Mouse (Mus musculus) liver, postnatal 0 days (tissue): ENCODE results near the gene Krt34. TPM values are rescaled to one million over a fixed set of nuclear protein-coding genes. Genes with fewer than 3 reads are reported as not detected.

Source experiments
- ATAC-seq: fragments of 200-750 bp; cut with Nextera tagmentation; 2 replicates; pipeline ENCODE4 v1.8.0; 2017; ENCODE audit warnings: mild to moderate bottlenecking, moderate library complexity
- DNase-seq: peaks from one replicate; pipeline ENCODE4 v3.0.0-alpha.2; 2016
- H3K27ac ChIP-seq: fragments of 300-500 bp; sonication (generic); 2 replicates; pipeline ENCODE4 v1.5.1; 2014; ENCODE audit warnings: antibody characterized with exemption, moderate library complexity, mild to moderate bottlenecking, low read depth
- H3K27me3 ChIP-seq: fragments of 300-500 bp; sonication (generic); 2 replicates; pipeline ENCODE4 v1.6.1; 2014; ENCODE audit warnings: low read length, control low read depth, mixed read lengths; ENCODE audit not compliant: insufficient read depth
- H3K36me3 ChIP-seq: fragments of 300-500 bp; sonication (generic); replicated peaks from 2 replicates; pipeline ENCODE4 v1.6.1; 2014; ENCODE audit warnings: mild to moderate bottlenecking, control low read depth, low read length, moderate library complexity, mixed read lengths; ENCODE audit not compliant: insufficient read depth
- H3K4me1 ChIP-seq: fragments of 300-500 bp; sonication (generic); 2 replicates; pipeline ENCODE4 v1.6.1; 2014; ENCODE audit warnings: antibody characterized with exemption, mild to moderate bottlenecking, control low read depth; ENCODE audit not compliant: insufficient read depth
- H3K4me2 ChIP-seq: fragments of 300-500 bp; sonication (generic); 2 replicates; pipeline ENCODE4 v1.6.1; 2014; ENCODE audit warnings: low read depth, mild to moderate bottlenecking, low read length, moderate library complexity, mixed read lengths
- H3K4me3 ChIP-seq: fragments of 300-500 bp; sonication (generic); 2 replicates; pipeline ENCODE4 v1.5.1; 2014; ENCODE audit warnings: low read depth, low read length
- H3K9ac ChIP-seq: fragments of 300-500 bp; sonication (generic); replicated peaks from 2 replicates; pipeline ENCODE4 v1.6.1; 2014; ENCODE audit warnings: mild to moderate bottlenecking, moderate library complexity
- H3K9me3 ChIP-seq: fragments of 300-500 bp; sonication (generic); 2 replicates; pipeline ENCODE4 v1.6.1; 2016; ENCODE audit warnings: mild to moderate bottlenecking, control low read depth, low read length, mixed read lengths
- CTCF ChIP-seq: sonication (generic); IDR thresholded peaks from 2 replicates; pipeline ENCODE4 v1.5.1; 2016; ENCODE audit warnings: antibody characterized with exemption, low read depth
- EP300 ChIP-seq: IDR thresholded peaks from 2 replicates; pipeline ENCODE4 v1.6.1; 2016; ENCODE audit warnings: antibody characterized with exemption, low read depth, mild to moderate bottlenecking
- WGBS: fragments of 180-500 bp; shearing (Covaris S2); extraction: QIAGEN DNeasy Blood & Tissue Kit; methylation state at CpG from one replicate; pipeline ENCODE4 v1.1.7; 2014; ENCODE audit not compliant: insufficient replicate concordance; 5-methylcytosine and 5-hydroxymethylcytosine counted together
- polyA plus RNA-seq: library from polyadenylated mRNA; unstranded; fragments of >200 nt; fragmentation: Nextera tagmentation; extraction: Ambion mirVana; gene quantifications from 2 replicates; pipeline ENCODE4 v1.2.1, GENCODE M21; 2015

Gene Krt34
- polyA plus RNA-seq, 1 experiment from 2014 or later = not detected

DNA sequence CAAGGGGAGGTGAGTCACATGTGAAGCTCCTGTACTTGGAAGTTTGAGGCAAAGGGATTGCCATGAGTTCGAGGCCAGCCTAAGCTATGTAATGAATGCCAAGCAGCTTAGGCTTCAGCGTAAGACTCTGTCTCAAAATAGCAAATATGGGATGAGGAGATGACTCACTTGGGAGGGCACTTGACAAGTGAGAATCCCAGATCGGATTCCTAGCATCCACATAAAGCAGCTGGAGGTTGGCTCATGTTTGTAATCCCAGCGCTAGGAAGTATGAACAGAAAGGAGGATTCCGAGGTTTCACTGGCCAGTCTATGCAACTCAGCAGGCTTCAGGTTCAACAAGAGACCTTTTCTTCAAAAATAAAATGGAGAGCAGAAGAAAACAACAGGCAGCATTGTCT lies 19.9 kb downstream of the Krt34 start:
- H3K4me3 ChIP-seq = no peak overlapping the region
- no peak for ATAC-seq
- no peaks in the 10 kb centered on the region for H3K4me1 ChIP-seq
- 63% methylated on average over 5 of the region's 5 CpGs for WGBS
- H3K27me3 ChIP-seq = no peaks in the 10 kb centered on the region
- no peak overlapping the region for H3K4me2 ChIP-seq
- H3K36me3 ChIP-seq = no peaks in the 10 kb centered on the region
- no peak for TF ChIP-seq CTCF
- TF ChIP-seq EP300 = no peak
- no peak overlapping the region for H3K27ac ChIP-seq
- H3K9ac ChIP-seq = no peak overlapping the region
- H3K9me3 ChIP-seq = no peaks in the 10 kb centered on the region
- DNase-seq = no peak

DNA sequence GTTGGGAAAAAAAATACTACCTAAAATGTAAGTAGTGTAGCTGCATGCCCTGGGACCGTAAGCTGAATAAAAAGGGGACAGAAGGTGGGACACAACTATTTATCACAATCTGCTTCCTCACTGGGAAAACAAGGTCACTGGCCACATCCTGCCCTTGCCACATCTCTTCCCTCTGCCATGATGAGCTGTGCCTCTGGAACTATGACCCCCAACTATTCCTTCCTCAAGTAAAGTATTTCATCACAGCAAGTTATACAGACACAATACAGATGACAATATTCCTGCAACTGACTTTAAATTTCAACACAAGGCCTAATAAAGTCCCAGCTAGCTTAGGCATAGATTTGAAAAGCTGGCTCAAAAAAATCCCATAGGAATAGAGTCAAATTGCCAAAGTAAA lies 21.9 kb downstream of the Krt34 start:
- DNase-seq (no peak), ATAC-seq (no peak)
- TF ChIP-seq EP300 (no peak), CTCF (no peak)
- Histone ChIP-seq H3K4me2 (no peak overlapping the region), H3K9me3 (no peaks in the 10 kb centered on the region), H3K4me1 (no peaks in the 10 kb centered on the region), H3K36me3 (no peaks in the 10 kb centered on the region), H3K27ac (no peak overlapping the region), H3K9ac (no peak overlapping the region), H3K27me3 (no peaks in the 10 kb centered on the region), H3K4me3 (no peak overlapping the region)
- WGBS = 68% methylated on average over 1 of the region's 1 CpGs

DNA sequence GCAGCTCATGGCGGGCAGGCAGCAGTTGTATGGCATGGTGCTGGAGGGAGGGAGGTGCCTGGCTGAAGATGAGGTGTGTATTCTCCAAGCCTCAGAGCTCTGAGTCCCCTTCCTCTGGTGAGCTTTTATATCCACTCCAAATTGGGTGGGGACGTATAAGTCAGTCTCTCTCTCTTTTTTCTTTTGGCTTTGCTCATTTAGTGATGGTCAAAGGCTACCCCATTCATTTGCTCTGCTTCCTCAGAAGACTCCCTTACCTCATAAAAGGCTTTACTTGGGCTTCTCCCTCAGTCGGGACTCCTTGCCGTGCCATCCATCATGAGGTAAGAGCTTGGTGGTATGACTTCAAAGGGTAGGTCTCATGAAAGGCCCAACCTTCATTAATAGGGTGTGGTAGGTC lies 25.2 kb downstream of the Krt34 start, which contains the start of gene Krt33a:
Gene Krt33a (minus strand): TSS at position 101 of the 400 bp plus-strand sequence.
- 71% methylated on average over 4 of the region's 4 CpGs for WGBS
- no peak for TF ChIP-seq EP300
- TF ChIP-seq CTCF = no peak
- no peak within 1 kb of the TSS for H3K9ac ChIP-seq

DNA sequence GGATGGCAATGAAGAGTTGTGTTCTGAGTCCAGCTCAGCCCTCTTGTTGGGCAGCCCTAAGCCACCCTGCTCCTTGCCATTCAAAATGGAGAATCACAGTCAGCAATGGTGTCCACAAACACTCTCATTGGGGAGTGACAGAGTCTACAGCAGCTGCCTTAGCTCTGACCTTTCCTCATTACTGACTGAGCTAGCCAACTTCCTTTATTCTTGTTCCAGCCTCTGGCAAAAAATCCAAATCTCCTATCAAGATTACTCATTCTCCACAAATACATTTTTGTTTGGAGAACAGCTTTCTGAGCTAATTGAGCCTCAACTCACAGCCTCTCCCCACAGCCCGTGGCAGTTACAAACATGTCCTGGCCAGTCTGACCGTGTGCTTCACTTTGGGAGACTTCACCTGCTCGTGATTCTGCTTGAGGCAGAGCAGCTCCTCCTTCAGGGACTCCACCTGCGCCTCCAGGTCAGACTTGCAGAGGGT lies 27.6 kb downstream of the Krt34 start:
- 49% methylated on average over 4 of the region's 4 CpGs for WGBS
- no peaks in the 10 kb centered on the region for H3K4me1 ChIP-seq
- ATAC-seq = no peak
- no peak overlapping the region for H3K27ac ChIP-seq
- no peak overlapping the region for H3K4me3 ChIP-seq
- no peaks in the 10 kb centered on the region for H3K36me3 ChIP-seq
- H3K4me2 ChIP-seq = no peak overlapping the region
- TF ChIP-seq CTCF (no peak), EP300 (no peak)
- no peaks in the 10 kb centered on the region for H3K9me3 ChIP-seq
- no peak for DNase-seq
- H3K27me3 ChIP-seq = no peaks in the 10 kb centered on the region
- no peak overlapping the region for H3K9ac ChIP-seq

More for the DNA sequence above, 25.2 kb downstream of the Krt34 start, which contains the start of gene Krt33a:
- Histone ChIP-seq H3K4me1 (no peaks in the 10 kb centered on the region), H3K27ac (no peak within 1 kb of the TSS), H3K4me3 (no peak within 1 kb of the TSS), H3K4me2 (no peak within 1 kb of the TSS), H3K27me3 (no peaks in the 10 kb centered on the region), H3K36me3 (no peaks in the 10 kb centered on the region), H3K9me3 (no peaks in the 10 kb centered on the region)
- ATAC-seq (no peak), DNase-seq (no peak)

DNA sequence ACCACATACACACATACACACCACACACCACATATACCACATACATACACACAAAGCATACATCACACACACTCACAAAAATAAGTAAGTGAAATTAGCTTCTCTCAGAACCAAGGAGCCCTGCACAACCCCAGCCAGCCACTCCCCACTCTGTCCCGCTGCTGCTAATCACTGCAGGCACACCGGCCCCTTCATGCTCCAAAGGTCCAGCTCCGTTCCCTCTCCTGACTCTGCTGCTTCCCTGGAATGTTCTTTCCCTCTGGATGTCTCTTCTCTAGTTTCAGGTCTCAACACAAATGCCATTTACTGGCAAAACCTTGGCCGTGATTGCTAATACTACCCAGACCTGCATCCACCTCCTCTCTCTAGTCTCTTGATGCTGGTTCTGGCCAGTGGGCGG lies 30.7 kb downstream of the Krt34 start:
- Histone ChIP-seq H3K4me1 (no peaks in the 10 kb centered on the region), H3K27me3 (no peaks in the 10 kb centered on the region), H3K9ac (no peak overlapping the region), H3K36me3 (no peaks in the 10 kb centered on the region), H3K9me3 (no peaks in the 10 kb centered on the region), H3K27ac (no peak overlapping the region), H3K4me3 (no peak overlapping the region), H3K4me2 (no peak overlapping the region)
- DNase-seq (no peak), ATAC-seq (no peak)
- WGBS = 74% methylated on average over 5 of the region's 5 CpGs
- no peak for TF ChIP-seq EP300
- no peak for TF ChIP-seq CTCF

DNA sequence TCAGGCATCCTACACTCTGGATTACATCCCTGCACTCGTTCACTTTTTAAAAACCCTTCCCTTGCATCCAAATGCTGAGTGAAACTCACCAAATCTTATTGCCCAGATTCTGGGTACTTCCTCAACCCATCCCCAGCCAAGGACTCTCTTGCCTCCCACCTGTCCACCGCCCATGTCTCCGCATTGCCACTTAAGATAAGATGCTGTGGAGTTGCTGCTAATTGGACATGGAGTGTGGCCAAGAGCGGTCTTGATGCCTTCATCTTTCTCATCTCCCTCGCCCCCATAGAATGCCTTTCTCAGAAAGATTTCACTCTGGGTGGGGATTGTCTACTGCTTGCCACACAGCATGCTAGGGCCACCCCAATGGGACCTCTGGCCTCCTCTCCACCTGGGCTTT lies 33.0 kb downstream of the Krt34 start:
- DNase-seq (no peak), ATAC-seq (no peak)
- TF ChIP-seq CTCF (no peak), EP300 (no peak)
- Histone ChIP-seq H3K27ac (no peak overlapping the region), H3K4me1 (no peaks in the 10 kb centered on the region), H3K4me2 (no peak overlapping the region), H3K9me3 (no peaks in the 10 kb centered on the region), H3K9ac (no peak overlapping the region), H3K4me3 (no peak overlapping the region), H3K36me3 (no peaks in the 10 kb centered on the region), H3K27me3 (no peaks in the 10 kb centered on the region)
- 78% methylated on average over 5 of the region's 5 CpGs for WGBS

DNA sequence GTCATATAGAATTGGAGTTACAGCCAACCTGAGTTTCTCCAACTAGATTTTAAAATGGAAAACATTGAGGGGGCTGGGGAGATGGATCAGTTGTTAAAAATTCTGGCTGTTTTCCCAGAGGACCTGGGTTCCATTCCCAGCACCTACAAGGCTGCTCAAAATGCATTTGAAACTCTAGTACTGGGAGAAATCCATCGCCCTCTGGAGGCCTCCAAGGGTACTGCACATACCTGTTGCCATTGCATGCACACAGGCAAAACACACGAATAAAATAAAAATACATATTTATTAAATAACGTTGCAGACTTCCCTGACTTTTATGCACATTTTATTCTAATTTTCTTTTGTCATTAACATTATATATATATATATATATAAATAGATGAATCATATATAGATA lies 34.7 kb downstream of the Krt34 start:
- H3K4me2 ChIP-seq = no peak overlapping the region
- ATAC-seq (no peak), DNase-seq (no peak)
- WGBS = 51% methylated on average over 3 of the region's 3 CpGs
- no peaks in the 10 kb centered on the region for H3K4me1 ChIP-seq
- no peaks in the 10 kb centered on the region for H3K27me3 ChIP-seq
- TF ChIP-seq EP300 (no peak), CTCF (peak; percentile 54)
- no peak overlapping the region for H3K27ac ChIP-seq
- no peaks in the 10 kb centered on the region for H3K36me3 ChIP-seq
- H3K4me3 ChIP-seq = no peak overlapping the region
- H3K9me3 ChIP-seq = no peaks in the 10 kb centered on the region
- H3K9ac ChIP-seq = no peak overlapping the region
